Mouse (Mus musculus) adrenal gland, adult (tissue): ENCODE results near the gene Pbxip1.
A peak's percentile ranks its signal among the peaks of the same experiment; 100 is the strongest.
"Not testable (repeated sequence)": the region's sequence is repeated elsewhere in the genome, so short reads cannot be mapped to it uniquely, and the experiment has no call there.

Experiments used
- DNase-seq, 2 experiments: peaks; one replicate each; pipeline ENCODE4 v3.0.0; 2022 to 2023; ENCODE audit warnings: low spot score in 1 of 2; ENCODE audit not compliant: inconsistent age in 2 of 2

The Pbxip1 gene

GRCm38 (mm10) chr3:89408448-89408847 lies 28.1 kb upstream of the Pbxip1 start:
- no peak for DNase-seq

DNA sequence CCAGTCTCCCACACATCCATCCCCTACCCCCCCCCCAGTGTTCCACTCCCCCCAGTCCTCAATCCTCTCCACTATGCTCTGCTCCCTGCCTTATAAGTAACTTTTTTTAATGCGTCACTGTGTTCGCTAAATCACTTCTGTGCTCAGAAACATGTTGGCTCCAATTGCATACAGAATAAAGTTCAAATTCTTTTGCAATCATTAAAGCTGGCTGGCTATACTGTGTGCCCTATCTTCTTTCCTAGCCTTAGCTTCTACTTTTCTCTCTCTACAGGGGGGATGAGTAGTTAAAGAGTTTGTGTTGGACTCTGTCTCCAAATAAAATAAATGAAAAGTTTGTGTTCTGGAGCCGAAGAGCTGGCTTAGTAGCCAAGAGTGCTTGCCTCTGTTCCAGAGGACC lies 26.8 kb upstream of the Pbxip1 start:
- DNase-seq, result no peak

DNA sequence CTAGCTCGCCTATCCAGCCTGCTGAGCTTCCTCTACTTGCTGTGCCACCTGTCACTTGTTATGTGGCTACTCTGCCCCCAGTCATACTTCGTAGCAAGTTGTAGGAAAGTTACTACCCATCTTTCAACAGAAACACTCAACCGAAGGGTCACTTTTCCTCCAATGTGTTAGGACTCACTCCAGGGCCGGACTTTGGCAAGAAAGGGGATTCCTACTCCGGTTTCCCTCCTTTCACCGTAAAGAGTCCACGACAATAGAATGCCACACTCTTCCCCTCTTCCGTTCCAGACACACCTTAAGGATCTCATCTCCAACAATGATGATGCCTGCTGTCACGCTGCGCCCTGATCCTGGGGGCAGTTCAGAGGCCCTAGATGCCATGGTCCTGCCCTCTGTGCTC lies 25.6 kb upstream of the Pbxip1 start:
- DNase-seq, result peak in 1 of 2 experiments; percentile 51

DNA sequence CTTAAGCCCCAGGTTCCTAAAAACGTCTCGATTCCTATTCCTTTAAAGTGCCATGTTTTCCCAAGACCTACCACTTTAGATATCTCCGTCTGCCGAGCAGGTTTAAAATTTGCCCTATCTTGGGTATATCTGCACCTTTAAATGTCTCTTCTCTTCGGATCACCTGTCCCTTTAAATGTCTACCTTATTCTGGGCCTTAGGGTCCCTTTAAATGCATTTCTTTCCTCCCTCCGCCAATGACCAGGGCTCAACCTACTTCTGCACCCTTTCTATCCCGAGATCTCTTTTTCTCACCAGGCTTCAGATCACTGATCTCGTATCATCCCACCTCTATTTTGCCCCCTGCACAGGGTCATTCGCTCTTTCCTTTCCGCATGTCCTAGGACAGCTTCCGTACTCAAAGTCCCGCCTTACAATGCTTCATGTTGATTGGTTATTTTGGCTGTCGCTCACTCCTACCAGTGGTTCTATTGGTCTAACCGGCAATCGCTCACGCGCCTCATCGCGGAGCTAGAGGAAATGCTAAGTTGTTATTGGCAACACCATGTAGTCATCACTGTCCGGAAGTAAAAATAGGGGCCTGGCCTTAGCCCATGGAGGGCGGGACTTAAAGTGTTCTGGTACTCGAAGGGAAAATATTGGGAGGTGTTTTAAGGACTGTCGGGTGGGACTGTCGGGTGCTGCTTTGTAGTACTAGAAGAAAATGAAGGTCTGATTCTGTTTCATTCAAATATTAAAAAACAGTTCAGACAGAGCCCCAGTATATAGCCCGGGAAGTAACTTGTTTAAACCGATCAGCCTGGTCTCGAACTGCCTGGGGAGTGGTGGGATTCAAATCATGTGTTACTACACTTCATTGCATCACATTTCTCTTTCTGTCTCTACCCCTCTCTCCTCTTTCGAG lies 24.8 kb upstream of the Pbxip1 start, which contains the start of gene Flad1:
Gene Flad1, minus strand, starts transcription at position 381 of the 904 bp plus-strand sequence.
- DNase-seq, result peak; percentile 98 to 100

- DNase-seq, result no peak
Measured at GRCm38 (mm10) chr3:89416158-89416557, 20.3 kb upstream of the Pbxip1 start.

GRCm38 (mm10) chr3:89417131-89417530 lies 19.4 kb upstream of the Pbxip1 start:
- DNase-seq, result no peak

GRCm38 (mm10) chr3:89417840-89418169 lies 18.7 kb upstream of the Pbxip1 start:
- no peak for DNase-seq

DNA sequence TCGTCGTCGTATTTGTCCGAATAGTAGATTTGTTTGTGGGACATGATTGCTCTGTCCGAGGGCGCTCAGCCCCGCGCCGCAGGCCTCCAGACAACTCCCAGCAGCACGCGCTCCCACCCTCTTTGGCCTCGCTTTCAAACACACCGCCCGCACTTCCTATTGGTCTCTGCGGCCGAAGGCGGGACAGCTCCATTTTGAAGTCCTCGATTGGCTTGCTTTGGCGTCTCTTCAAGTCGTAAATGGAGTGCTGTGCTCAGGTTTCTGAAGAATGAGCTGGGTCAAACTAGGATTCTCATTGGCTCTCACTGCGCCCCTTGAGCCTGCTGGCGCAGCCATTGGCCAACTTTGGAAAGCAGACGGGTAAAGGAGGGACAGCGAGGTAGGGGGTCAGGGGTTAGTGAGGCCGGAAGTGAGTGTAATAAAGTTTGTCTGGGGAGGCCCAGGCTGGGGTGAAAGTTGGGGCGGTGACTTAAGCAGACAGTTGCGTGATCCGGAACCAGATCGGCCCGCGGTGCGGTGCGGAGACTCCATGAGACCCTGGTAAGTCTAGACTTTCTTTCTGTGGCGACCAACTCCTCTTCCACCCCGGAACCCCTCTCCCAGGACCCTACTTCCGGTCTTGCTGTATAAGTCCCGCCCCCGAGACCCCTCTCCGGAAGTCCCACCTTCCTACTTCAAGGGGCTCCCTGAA lies 18.2 kb upstream of the Pbxip1 start, which contains the start of the genes Cks1b and Shc1:
Gene Cks1b, minus strand, starts transcription at position 214 of the 691 bp plus-strand sequence.
Gene Shc1, plus strand, starts transcription at position 274 of the 691 bp plus-strand sequence.
- peak; percentile 97 to 98 for DNase-seq

- DNase-seq, result peak; percentile 88 to 97
Measured at GRCm38 (mm10) chr3:89418861-89419250, 17.6 kb upstream of the Pbxip1 start.

DNA sequence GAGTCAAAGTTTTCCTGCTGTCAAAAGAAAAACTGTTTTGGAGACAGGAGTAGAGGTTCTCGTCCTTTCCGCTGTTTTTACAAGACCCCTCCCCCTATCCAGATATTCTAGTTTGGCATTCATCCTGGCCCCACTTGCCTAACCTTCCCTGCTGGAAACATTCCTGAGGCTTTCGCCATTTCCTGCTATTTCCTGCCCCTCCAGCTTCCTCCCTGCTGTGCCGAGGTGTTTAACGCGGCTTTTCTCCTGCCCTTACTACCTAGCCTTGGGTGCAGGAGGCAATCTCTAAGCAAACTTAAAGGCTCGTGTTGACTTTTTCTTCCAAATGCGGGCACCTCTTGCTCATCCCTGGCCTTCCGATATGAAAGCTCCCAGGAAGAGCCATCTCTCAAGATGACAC lies 16.9 kb upstream of the Pbxip1 start:
- peak; percentile 66 to 92 for DNase-seq

DNA sequence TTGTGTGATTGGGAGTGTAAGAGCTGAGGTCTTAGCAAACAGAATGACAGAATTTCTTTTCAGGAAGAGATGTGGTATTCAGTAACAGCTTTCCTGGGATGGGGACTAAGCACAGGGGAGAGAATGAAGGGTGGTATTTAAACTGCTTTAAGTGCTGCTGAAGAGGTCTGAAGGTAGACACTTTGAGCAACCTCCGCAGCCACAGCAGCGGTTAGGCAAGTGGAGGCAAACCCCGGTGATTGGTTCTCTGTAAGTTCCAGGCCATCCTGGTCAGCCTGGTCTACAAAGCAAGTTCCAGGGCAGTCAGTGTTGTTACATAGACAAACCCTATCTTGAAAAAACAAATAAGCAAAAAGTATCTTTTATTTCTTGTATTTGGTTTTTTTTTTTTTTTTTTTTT lies 16.5 kb upstream of the Pbxip1 start:
- no peak for DNase-seq

GRCm38 (mm10) chr3:89420421-89420820 lies 16.1 kb upstream of the Pbxip1 start:
- no peak for DNase-seq

DNA sequence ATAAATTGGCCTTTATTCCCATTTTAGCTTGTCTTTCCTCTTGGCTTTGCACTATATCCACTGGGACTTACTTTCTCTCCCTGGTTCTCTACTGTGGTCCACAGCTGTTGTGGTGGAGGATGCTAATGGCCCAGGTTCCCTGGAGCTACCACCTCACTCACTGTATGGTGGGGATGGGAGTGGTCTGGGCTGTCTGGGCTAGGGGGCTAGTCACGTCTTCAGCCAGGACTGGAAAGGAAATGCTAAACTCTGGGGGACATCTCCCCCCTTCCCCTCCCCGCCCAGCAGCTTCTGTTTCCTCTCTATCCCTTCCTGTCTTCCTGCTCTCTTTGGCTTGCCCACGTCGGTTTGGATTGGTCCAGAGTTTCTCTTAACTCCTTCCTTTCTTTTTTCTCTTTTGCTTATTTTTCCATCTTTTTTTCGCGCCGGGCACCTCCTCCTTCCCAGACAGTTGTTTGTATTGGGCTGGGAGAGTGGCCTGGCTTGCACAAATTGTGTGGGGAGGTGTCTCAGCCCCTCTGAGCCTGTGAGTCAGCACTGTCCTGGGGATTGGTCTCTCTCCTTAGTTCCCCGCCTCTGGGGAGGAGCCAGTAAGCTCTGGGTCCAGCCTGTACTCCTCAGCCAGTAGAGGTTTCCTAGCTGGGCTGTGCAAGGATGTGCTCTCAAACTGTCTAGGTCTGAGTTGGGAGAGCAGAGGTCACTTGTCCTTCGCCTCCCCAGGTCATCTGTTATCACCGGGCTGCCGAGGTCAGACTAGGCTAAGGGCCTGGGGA lies 15.3 kb upstream of the Pbxip1 start:
- peak; percentile 89 to 93 for DNase-seq

DNA sequence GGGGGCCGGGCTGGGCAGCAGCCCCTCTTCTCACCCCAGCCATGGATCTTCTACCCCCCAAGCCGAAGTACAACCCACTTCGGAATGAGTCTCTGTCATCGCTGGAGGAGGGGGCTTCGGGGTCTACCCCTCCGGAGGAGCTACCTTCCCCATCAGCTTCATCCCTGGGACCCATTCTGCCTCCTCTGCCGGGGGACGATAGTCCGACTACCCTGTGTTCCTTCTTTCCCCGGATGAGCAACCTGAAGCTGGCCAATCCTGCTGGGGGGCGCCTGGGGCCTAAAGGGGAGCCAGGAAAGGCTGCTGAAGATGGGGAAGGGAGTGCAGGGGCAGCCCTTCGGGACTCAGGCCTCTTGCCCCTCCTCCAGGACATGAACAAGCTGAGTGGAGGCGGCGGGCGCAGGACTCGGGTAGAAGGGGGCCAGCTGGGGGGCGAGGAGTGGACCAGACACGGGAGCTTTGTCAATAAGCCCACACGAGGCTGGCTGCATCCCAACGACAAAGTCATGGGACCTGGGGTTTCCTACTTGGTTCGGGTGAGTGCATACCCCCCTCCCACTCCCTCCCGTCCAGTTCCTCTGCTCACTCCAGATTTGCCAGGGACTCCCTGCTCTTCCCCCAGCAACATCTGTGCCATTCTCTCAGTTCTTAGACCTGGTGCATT lies 14.6 kb upstream of the Pbxip1 start:
- peak; percentile 46 to 67 for DNase-seq

DNA sequence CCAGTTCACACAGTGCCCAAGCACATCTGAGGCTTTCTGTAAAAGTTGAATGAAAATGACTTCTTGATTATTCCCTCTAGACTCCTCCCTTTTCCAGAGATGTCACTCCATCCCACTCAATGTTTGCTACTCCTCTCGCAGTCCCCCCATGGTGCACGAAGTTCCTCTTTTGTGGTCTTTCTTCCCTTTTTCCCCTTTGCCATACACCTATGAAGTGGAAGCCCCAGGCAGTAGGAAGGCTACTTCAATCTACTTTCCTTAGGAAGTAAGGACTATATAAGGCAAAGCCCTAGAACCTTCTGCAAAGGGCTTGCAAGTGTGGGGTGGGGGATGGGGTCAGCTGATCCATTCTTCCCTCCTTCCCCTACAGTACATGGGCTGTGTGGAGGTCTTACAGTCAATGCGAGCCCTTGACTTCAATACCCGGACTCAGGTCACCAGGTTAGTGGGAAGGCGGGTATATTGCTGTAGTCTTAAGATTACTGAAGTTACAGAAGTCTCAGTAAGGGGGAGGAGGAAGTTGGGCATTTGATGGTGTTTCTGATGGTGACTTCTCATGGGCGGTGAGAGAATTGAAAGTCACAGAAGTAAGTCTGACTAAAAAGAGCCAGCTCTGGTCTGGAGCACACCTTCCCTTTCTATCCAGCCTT lies 13.8 kb upstream of the Pbxip1 start:
- no peak for DNase-seq

DNA sequence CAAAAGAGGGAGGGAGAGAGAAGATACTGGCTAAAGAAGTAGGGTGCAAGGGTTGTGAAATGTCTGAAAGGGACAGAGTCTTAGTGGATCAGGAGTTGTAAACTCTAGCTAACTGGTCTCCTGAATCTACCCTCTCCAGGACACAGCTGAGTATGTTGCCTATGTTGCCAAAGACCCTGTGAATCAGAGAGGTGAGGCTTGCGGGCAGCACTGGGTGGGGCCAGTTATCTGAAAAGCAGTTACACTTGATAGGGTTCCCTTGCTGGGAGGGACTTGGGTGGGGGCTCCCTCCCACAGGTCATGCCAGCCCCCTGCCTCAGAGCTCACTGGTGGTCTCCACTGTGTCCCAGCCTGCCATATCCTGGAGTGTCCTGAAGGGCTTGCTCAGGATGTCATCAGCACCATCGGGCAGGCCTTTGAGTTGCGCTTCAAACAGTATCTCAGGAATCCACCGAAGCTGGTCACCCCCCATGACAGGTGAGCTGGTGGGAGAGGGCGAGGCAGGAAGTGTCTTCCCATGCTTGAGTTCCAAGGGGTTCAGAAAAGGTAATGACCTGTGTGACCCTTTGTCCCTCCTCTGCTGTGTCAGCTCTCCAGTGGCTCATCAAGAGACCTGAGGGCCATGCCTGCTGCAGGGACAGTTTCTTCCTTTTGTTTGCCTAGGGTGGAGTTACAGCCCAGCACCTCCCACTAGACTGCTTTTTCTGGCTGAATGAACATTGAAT lies 11.9 kb upstream of the Pbxip1 start:
- no peak for DNase-seq

GRCm38 (mm10) chr3:89425141-89425525 lies 11.4 kb upstream of the Pbxip1 start:
- no peak for DNase-seq

GRCm38 (mm10) chr3:89425876-89426275 lies 10.6 kb upstream of the Pbxip1 start:
- no peak for DNase-seq

GRCm38 (mm10) chr3:89429021-89429420 lies 7.5 kb upstream of the Pbxip1 start:
- DNase-seq, result not testable (repeated sequence)
